Mouse (Mus musculus) C2C12 (cell line): ENCODE results near the gene Peli2. TPM values are rescaled to one million over a fixed set of nuclear protein-coding genes. Genes with fewer than 3 reads are reported as not detected.

ENCODE experiments used
- H3K27me3 ChIP-seq: one replicate; pipeline ENCODE4 v1.6.1; 2011; ENCODE audit not compliant: control insufficient read depth, insufficient read depth, insufficient read length
- H3K36me3 ChIP-seq: one replicate; pipeline ENCODE4 v1.6.1; 2011; ENCODE audit not compliant: control insufficient read depth, insufficient read depth
- H3K4me3 ChIP-seq: one replicate; pipeline ENCODE4 v1.5.1; 2011; ENCODE audit warnings: mild to moderate bottlenecking, control low read depth; ENCODE audit not compliant: poor library complexity, insufficient read depth, severe bottlenecking
- H3K79me2 ChIP-seq: one replicate; pipeline ENCODE4 v1.6.1; 2011; ENCODE audit not compliant: control insufficient read depth, insufficient read depth
- H3K79me3 ChIP-seq: one replicate; pipeline ENCODE4 v1.6.1; 2011; ENCODE audit warnings: low read depth, control low read depth
- H3ac ChIP-seq: one replicate; pipeline ENCODE3; 2011; ENCODE audit warnings: low read depth; ENCODE audit not compliant: control insufficient read depth, insufficient read length
- CEBPB ChIP-seq: IDR thresholded peaks from one replicate; pipeline ENCODE4 v1.6.1; 2011; ENCODE audit warnings: low read depth, mild to moderate bottlenecking, control low read depth, moderate library complexity
- CTCF ChIP-seq: IDR thresholded peaks from one replicate; pipeline ENCODE4 v1.5.1; 2011; ENCODE audit not compliant: control insufficient read depth, insufficient read depth, insufficient read length
- FOSL1 ChIP-seq: IDR thresholded peaks from one replicate; pipeline ENCODE4 v1.8.0; 2011; ENCODE audit warnings: mild to moderate bottlenecking, low read length; ENCODE audit not compliant: poor library complexity, insufficient read depth, severe bottlenecking
- MAX ChIP-seq: IDR thresholded peaks from one replicate; pipeline ENCODE4 v1.6.1; 2011; ENCODE audit warnings: mild to moderate bottlenecking, control low read depth
- MYOD1 ChIP-seq: IDR thresholded peaks from one replicate; pipeline ENCODE4 v1.6.1; 2011; ENCODE audit warnings: low read depth; ENCODE audit not compliant: control insufficient read depth, insufficient read length
- MYOG ChIP-seq: IDR thresholded peaks from one replicate; pipeline ENCODE4 v1.6.1; 2011; ENCODE audit not compliant: control insufficient read depth, insufficient read length; ENCODE audit errors: extremely low read depth
- USF1 ChIP-seq: IDR thresholded peaks from one replicate; pipeline ENCODE4 v1.6.1; 2011; ENCODE audit warnings: low read depth, mild to moderate bottlenecking, control low read depth, moderate library complexity
- polyA plus RNA-seq: library from polyadenylated mRNA; unstranded; fragments of >200 nt; fragmentation: generic; extraction: Trizol; gene quantifications from one replicate; pipeline ENCODE4 v1.2.1, GENCODE M21; 2012; ENCODE audit warnings: missing spikeins

The Peli2 gene
- polyA plus RNA-seq, 1 experiment, result 13.9 TPM

DNA sequence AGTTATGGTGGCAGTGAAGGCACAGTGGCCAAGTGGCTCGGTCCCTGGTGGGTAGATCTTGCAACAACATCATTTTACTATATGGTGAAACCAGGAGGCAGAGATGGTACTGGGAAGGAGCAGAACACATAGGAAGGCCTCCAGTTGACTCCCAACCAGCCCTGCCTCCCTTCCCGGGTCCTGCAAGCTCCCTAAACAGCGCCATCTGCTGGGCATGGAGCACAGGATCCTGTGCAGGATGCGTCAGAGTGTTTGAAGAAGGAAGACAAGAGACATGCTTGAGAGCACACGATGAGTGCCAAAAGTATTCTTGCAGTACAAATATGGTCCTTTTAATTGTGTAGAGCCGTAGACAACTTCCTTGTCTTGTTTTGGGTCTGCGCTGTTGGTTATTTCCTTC, 49.3 kb downstream of the Peli2 start:
- no peak for TF ChIP-seq MYOD1
- TF ChIP-seq MYOG, result no peak
- TF ChIP-seq CTCF, result peak; percentile 9
- H3ac ChIP-seq, result no peak overlapping the region
- no peaks in the 10 kb centered on the region for H3K27me3 ChIP-seq
- no peaks in the 10 kb centered on the region for H3K79me3 ChIP-seq
- H3K79me2 ChIP-seq, result no peaks in the 10 kb centered on the region
- H3K4me3 ChIP-seq, result no peak overlapping the region
- H3K36me3 ChIP-seq, result no peaks in the 10 kb centered on the region

DNA sequence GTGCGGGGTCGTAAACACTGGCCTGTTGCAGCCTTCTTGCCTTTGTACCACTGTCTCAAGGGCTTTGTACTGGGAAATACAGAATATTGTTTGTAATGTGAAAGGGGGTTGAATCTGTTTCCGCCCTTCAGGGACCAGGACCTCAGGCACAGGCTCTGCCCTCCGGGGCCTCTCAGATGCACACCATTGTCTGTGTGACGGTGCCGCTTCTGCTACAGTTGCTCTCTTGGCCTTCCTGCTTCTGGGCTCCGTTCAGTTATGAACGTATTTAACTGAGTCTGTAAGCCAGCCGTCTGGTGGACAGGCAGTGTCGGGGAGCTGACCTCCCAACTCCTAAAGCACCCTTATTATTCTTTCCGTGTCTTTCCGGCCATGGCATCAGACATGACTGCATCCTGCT, 50.6 kb downstream of the Peli2 start:
- Histone ChIP-seq H3K79me2 (no peaks in the 10 kb centered on the region), H3K79me3 (no peaks in the 10 kb centered on the region), H3ac (no peak overlapping the region), H3K36me3 (no peaks in the 10 kb centered on the region), H3K27me3 (no peaks in the 10 kb centered on the region), H3K4me3 (no peak overlapping the region)
- TF ChIP-seq MYOG (no peak), CTCF (no peak), FOSL1 (no peak), CEBPB (no peak), USF1 (no peak), MAX (no peak), MYOD1 (no peak)

DNA sequence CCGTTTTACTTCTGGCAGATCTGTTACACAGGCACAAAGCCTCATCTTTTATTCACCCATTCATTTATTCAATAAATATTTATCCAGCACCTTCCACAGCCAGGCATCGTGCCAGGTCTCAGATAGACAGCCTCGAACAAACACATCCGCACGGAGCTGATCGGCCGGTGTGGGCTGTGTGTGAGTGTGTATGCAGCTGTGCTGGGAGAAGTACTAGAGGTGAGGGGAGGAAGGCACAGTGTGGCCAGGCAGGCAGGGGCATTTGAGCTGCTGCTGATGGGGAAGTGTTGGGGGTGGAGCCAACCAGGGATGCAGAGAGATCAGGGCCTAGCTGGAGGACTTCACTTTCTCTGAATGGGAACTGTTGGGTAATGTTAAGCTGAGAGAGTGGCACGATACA, 51.4 kb downstream of the Peli2 start:
- H3K4me3 ChIP-seq, result no peak overlapping the region
- TF ChIP-seq CEBPB (no peak), MYOG (no peak), CTCF (no peak), USF1 (no peak), MAX (no peak), MYOD1 (no peak), FOSL1 (no peak)
- no peaks in the 10 kb centered on the region for H3K36me3 ChIP-seq
- H3ac ChIP-seq, result no peak overlapping the region
- H3K79me3 ChIP-seq, result no peaks in the 10 kb centered on the region
- H3K27me3 ChIP-seq, result no peaks in the 10 kb centered on the region
- no peaks in the 10 kb centered on the region for H3K79me2 ChIP-seq

DNA sequence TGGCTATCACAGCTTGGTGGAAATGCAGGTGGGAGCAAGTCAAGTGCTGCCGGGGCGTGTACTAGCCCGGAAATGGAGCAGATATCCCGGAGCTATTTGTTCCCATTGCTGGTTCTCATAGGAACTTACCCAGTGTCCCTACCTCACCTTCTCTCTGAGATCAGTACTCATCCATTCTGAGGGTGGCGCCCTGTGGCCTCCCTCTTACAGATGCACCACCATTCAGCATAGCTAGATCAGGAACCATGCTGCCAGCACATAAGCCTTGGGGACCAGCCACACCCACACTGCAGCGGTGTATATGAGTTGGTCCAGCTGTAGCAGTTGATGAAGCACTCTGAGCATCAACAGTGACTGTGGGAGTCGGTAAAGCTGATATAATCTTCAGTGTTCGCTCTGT, 52.3 kb downstream of the Peli2 start:
- TF ChIP-seq MAX, result no peak
- TF ChIP-seq FOSL1, result no peak
- TF ChIP-seq CEBPB, result no peak
- TF ChIP-seq MYOG, result no peak
- TF ChIP-seq CTCF, result no peak
- TF ChIP-seq MYOD1, result no peak
- no peak for TF ChIP-seq USF1
- Histone ChIP-seq H3K27me3 (no peaks in the 10 kb centered on the region), H3K4me3 (no peak overlapping the region), H3K79me3 (no peaks in the 10 kb centered on the region), H3K36me3 (no peaks in the 10 kb centered on the region), H3K79me2 (no peaks in the 10 kb centered on the region), H3ac (no peak overlapping the region)

DNA sequence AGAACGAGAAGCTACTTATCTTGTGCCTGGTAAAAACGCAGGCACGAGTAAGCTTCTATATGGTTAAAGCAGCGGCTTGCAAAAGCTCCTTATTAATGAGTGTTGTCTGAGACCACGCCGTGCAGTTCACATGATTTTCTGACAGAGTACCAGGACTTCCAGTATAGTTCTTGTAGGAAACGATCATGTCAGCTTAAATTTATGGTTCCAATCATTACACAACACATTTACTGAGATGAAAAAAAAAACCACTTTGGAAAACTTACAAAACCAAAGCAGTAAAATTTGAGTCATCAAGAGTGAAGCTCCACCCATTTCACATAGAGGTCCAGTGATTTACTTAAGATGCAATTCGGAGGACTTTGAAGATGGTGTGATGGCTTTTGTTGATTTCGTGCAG, 53.2 kb downstream of the Peli2 start:
- H3K36me3 ChIP-seq, result no peaks in the 10 kb centered on the region
- H3K79me3 ChIP-seq, result no peaks in the 10 kb centered on the region
- H3K79me2 ChIP-seq, result no peaks in the 10 kb centered on the region
- H3ac ChIP-seq, result no peak overlapping the region
- H3K4me3 ChIP-seq, result no peak overlapping the region
- TF ChIP-seq USF1 (no peak), CEBPB (peak; percentile 59), MYOD1 (no peak), MYOG (no peak)
- H3K27me3 ChIP-seq, result no peaks in the 10 kb centered on the region

DNA sequence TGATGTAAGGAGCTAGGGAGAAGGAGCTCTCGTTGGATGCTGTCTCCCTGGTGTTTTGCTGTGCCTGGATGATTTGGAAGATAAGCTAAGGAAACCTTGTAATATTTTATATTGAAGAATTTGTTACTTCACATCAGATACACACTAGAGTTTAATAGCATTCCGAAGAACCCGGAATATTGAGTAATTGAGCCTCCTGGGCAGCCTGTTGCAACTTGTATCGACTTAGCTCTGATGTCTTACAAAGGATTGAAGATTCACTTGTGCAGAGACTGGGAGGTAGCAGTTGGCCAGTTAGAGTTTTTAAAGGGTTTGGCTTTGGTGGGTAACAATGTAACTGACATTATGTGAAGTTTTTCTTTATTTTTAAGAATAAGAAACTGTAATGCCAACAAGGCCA, 53.7 kb downstream of the Peli2 start:
- no peak overlapping the region for H3K4me3 ChIP-seq
- TF ChIP-seq MAX, result no peak
- no peak for TF ChIP-seq MYOG
- no peak for TF ChIP-seq USF1
- TF ChIP-seq CEBPB, result no peak
- no peak overlapping the region for H3ac ChIP-seq

More for the DNA sequence above, 53.7 kb downstream of the Peli2 start:
- H3K27me3 ChIP-seq, result no peaks in the 10 kb centered on the region
- no peaks in the 10 kb centered on the region for H3K36me3 ChIP-seq
- H3K79me3 ChIP-seq, result no peaks in the 10 kb centered on the region
- no peaks in the 10 kb centered on the region for H3K79me2 ChIP-seq
